Mouse (Mus musculus) ES-E14 (cell line): ENCODE results near the gene Tmed1.

Source experiments
- CHD2 ChIP-seq: IDR thresholded peaks from 2 replicates; pipeline ENCODE4 v1.6.1; 2014; ENCODE audit warnings: mild to moderate bottlenecking, low read depth, low read length, inconsistent platforms
- HCFC1 ChIP-seq: IDR thresholded peaks from 2 replicates; pipeline ENCODE4 v1.6.1; 2012; ENCODE audit warnings: low read length, inconsistent platforms, borderline replicate concordance; ENCODE audit not compliant: insufficient read depth
- ZC3H11A ChIP-seq: IDR thresholded peaks from 2 replicates; pipeline ENCODE4 v1.6.1; 2012; ENCODE audit warnings: low read depth, mild to moderate bottlenecking, inconsistent platforms, low read length, borderline replicate concordance

GRCm38 (mm10) chr9:21497664-21498063, 12.4 kb downstream of the Tmed1 start:
- TF ChIP-seq ZC3H11A (no peak), HCFC1 (no peak), CHD2 (no peak)
